Mouse (Mus musculus) CH12.LX (cell line): ENCODE measurements around the gene Pnrc2. TPM values are rescaled to one million over a fixed set of nuclear protein-coding genes. Genes with fewer than 3 reads are reported as not detected.

Experiments used
- DNase-seq: peaks from one replicate; pipeline ENCODE4 v3.0.0-alpha.2; 2013; ENCODE audit errors: extremely low read depth
- H3K27ac ChIP-seq: 2 replicates; pipeline ENCODE4 v1.5.1; 2012; ENCODE audit warnings: low read depth, mild to moderate bottlenecking, control low read depth, moderate library complexity; ENCODE audit not compliant: insufficient read depth
- H3K27me3 ChIP-seq: replicated peaks from 2 replicates; pipeline ENCODE3; 2012; ENCODE audit warnings: inconsistent platforms
- H3K36me3 ChIP-seq, 2 experiments: replicated peaks in 1 of 2; 2 replicates each; pipeline versions ENCODE3 to v1.6.1; 2012; ENCODE audit warnings: inconsistent platforms in 1 of 2, low read length in 1 of 2, mild to moderate bottlenecking in 1 of 2, mixed read lengths in 1 of 2, moderate library complexity in 1 of 2; ENCODE audit not compliant: control insufficient read depth in 1 of 2, insufficient read depth in 1 of 2
- H3K4me1 ChIP-seq, 2 experiments: 2 replicates each; pipeline ENCODE4 v1.6.1; 2012; ENCODE audit warnings: inconsistent platforms in 1 of 2, moderate library complexity in 1 of 2; ENCODE audit not compliant: insufficient read depth in 2 of 2, control insufficient read depth in 1 of 2
- H3K4me2 ChIP-seq: 2 replicates; pipeline ENCODE4 v1.6.1; 2012; ENCODE audit warnings: low read depth, mild to moderate bottlenecking, control low read depth; ENCODE audit not compliant: poor library complexity, insufficient read depth, severe bottlenecking
- H3K4me3 ChIP-seq, 3 experiments: fragments of 150-350 bp in 1 of 3; sonication (generic) in 1 of 3; replicated peaks in 1 of 3; 2 replicates each; pipeline versions ENCODE3 to v1.5.1; 2011 to 2012; ENCODE audit warnings: low read depth in 2 of 3, low read length in 2 of 3, mild to moderate bottlenecking in 2 of 3, moderate library complexity in 2 of 3, control low read depth in 1 of 3, improper control_type of control experiment in 1 of 3, inconsistent platforms in 1 of 3, mixed read lengths in 1 of 3; ENCODE audit not compliant: poor library complexity in 1 of 3
- H3K79me2 ChIP-seq: replicated peaks from 2 replicates; pipeline ENCODE4 v1.6.1; 2012; ENCODE audit warnings: mild to moderate bottlenecking, moderate library complexity; ENCODE audit not compliant: control insufficient read depth, poor library complexity, insufficient read depth, severe bottlenecking; ENCODE audit errors: extremely low read depth
- H3K9ac ChIP-seq: 2 replicates; pipeline ENCODE4 v1.6.1; 2012; ENCODE audit warnings: low read depth, mild to moderate bottlenecking, control low read depth, moderate library complexity; ENCODE audit not compliant: insufficient read depth
- H3K9me3 ChIP-seq: replicated peaks from 2 replicates; pipeline ENCODE3; 2012; ENCODE audit warnings: low read length, inconsistent platforms, mixed read lengths
- BHLHE40 ChIP-seq: IDR thresholded peaks from 2 replicates; pipeline ENCODE4 v1.6.1; 2011; ENCODE audit warnings: mild to moderate bottlenecking, low read depth, low read length, improper control_type of control experiment
- CHD1 ChIP-seq: IDR thresholded peaks from 2 replicates; pipeline ENCODE4 v1.6.1; 2012; ENCODE audit warnings: low read depth, low read length, improper control_type of control experiment, inconsistent platforms
- CHD2 ChIP-seq: IDR thresholded peaks from 2 replicates; pipeline ENCODE4 v1.6.1; 2011; ENCODE audit warnings: low read length, improper control_type of control experiment
- EP300 ChIP-seq: IDR thresholded peaks from 2 replicates; pipeline ENCODE4 v1.6.1; 2011; ENCODE audit warnings: low read length, improper control_type of control experiment
- JUND ChIP-seq: conservative IDR thresholded peaks from 2 replicates; pipeline ENCODE4 v1.6.1; 2011; ENCODE audit warnings: low read depth, low read length, improper control_type of control experiment
- MAFK ChIP-seq: IDR thresholded peaks from 2 replicates; pipeline ENCODE4 v1.6.1; 2011; ENCODE audit warnings: low read length, improper control_type of control experiment; ENCODE audit not compliant: insufficient replicate concordance
- MEF2A ChIP-seq: IDR thresholded peaks from 2 replicates; pipeline ENCODE4 v1.6.1; 2014; ENCODE audit warnings: low read depth, mild to moderate bottlenecking, inconsistent platforms, low read length, improper control_type of control experiment, borderline replicate concordance
- MXI1 ChIP-seq: IDR thresholded peaks from 2 replicates; pipeline ENCODE4 v1.6.1; 2011; ENCODE audit warnings: mild to moderate bottlenecking, low read depth, low read length, improper control_type of control experiment
- MYC ChIP-seq: IDR thresholded peaks from 2 replicates; pipeline ENCODE4 v1.6.1; 2011; ENCODE audit warnings: low read depth, mild to moderate bottlenecking, improper control_type of control experiment, low read length
- NELFE ChIP-seq: IDR thresholded peaks from 2 replicates; pipeline ENCODE4 v1.6.1; 2011; ENCODE audit warnings: low read depth, low read length, improper control_type of control experiment
- NRF1 ChIP-seq: IDR thresholded peaks from 2 replicates; pipeline ENCODE4 v1.6.1; 2014; ENCODE audit warnings: low read depth, mild to moderate bottlenecking, inconsistent platforms, low read length, improper control_type of control experiment, moderate library complexity
- PAX5 ChIP-seq: IDR thresholded peaks from 2 replicates; pipeline ENCODE4 v1.6.1; 2012; ENCODE audit warnings: low read length, inconsistent platforms, mixed read lengths
- POLR2A ChIP-seq: IDR thresholded peaks from 2 replicates; pipeline ENCODE4 v1.6.1; 2011; ENCODE audit warnings: low read depth, mild to moderate bottlenecking, improper control_type of control experiment, low read length
- POLR2AphosphoS2 ChIP-seq: IDR thresholded peaks from 2 replicates; pipeline ENCODE4 v1.6.1; 2011; ENCODE audit warnings: low read depth, low read length, improper control_type of control experiment
- SMC3 ChIP-seq: IDR thresholded peaks from 2 replicates; pipeline ENCODE4 v1.6.1; 2011; ENCODE audit warnings: low read depth, low read length, improper control_type of control experiment
- UBTF ChIP-seq: IDR thresholded peaks from 2 replicates; pipeline ENCODE4 v1.6.1; 2012; ENCODE audit warnings: low read depth, mild to moderate bottlenecking, inconsistent platforms, low read length, improper control_type of control experiment, moderate library complexity
- USF2 ChIP-seq: conservative IDR thresholded peaks from 2 replicates; pipeline ENCODE4 v1.6.1; 2011; ENCODE audit warnings: low read depth, low read length, improper control_type of control experiment
- dilution Hi-C: fragments of 300-500 bp; cut with MboI; formaldehyde crosslinking; loops from 2 replicates; pipeline ENCODE4 v1.14.3; 2020; ENCODE audit warnings: low sequenced_read_pairs; ENCODE audit not compliant: extremely low pct_unique_long_range_greater_than_20kb, extremely low pct_ligation_motif_present
- in situ Hi-C: fragments of 300-500 bp; cut with MboI; formaldehyde crosslinking; loops from 3 replicates; pipeline ENCODE4 v1.14.3; 2019; ENCODE audit warnings: low sequenced_read_pairs, low pct_ligation_motif_present, low pct_unique_long_range_greater_than_20kb, mixed read lengths
- polyA plus RNA-seq: library from polyadenylated mRNA; unstranded; fragments of >175 nt; gene quantifications from 2 replicates; pipeline ENCODE4 v1.2.1, GENCODE M21; 2012; ENCODE audit warnings: low read depth; ENCODE audit not compliant: insufficient read length
- total RNA-seq, 2 experiments: library from RNA; depleted of rRNA; stranded (reverse); fragments of 300-350 nt in 1 of 2; fragments of >200 nt in 1 of 2; gene quantifications; 2 replicates each; pipeline ENCODE4 v1.2.3; 2012 to 2014

Gene Pnrc2
- total and polyA plus RNA-seq, 3 experiments = 30.5 to 46.9 (median 32.8) TPM

DNA sequence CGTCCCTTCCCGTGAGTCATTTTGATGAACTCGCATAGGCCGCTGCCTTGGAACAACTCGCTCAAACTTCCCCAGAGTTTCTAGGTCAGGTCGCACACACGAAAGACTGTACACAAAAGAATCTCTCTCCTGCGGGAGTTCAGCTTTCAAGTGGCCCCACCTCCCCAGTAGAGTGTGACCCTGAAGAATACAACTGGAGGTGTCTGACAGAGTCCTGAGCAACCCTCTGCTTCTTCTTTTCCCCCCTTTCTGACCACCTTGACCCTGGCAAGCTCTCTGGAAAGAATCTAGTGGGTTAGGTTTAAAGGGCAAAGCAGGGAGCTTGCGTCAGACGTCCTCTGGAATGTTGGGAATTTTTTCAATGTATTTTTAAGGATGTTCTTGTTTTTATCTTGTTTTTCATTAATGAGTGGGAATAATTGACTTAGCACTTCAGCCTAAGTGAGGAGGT, 9.8 kb upstream of the Pnrc2 start:
- H3K27me3 ChIP-seq = no peaks in the 10 kb centered on the region
- no peak overlapping the region for H3K4me3 ChIP-seq
- peaks cover 23 to 43% of the 10 kb centered on the region in 2 experiments for H3K4me1 ChIP-seq
- DNase-seq = no peak
- H3K4me2 ChIP-seq = no peak overlapping the region
- in situ Hi-C loops = loop anchor here (10.0 kb wide), 1 partner anchor 61 kb away; the partner anchor contains the start of gene Hmgcl
- dilution Hi-C loops = no loop called here
- no peak overlapping the region for H3K9ac ChIP-seq
- H3K9me3 ChIP-seq = no peaks in the 10 kb centered on the region
- no peak for TF ChIP-seq MEF2A
- TF ChIP-seq EP300 = no peak
- no peak for TF ChIP-seq CHD2
- TF ChIP-seq SMC3 = no peak
- no peak for TF ChIP-seq MXI1
- no peak for TF ChIP-seq MAFK
- TF ChIP-seq CHD1 = no peak
- no peak for TF ChIP-seq UBTF
- no peak for TF ChIP-seq BHLHE40
- TF ChIP-seq JUND = no peak
- no peak for TF ChIP-seq PAX5
- TF ChIP-seq POLR2A = no peak
- no peak for TF ChIP-seq POLR2AphosphoS2
- H3K79me2 ChIP-seq = no peaks in the 10 kb centered on the region
- H3K27ac ChIP-seq = no peak overlapping the region
- H3K36me3 ChIP-seq = no peaks in the 10 kb centered on the region

DNA sequence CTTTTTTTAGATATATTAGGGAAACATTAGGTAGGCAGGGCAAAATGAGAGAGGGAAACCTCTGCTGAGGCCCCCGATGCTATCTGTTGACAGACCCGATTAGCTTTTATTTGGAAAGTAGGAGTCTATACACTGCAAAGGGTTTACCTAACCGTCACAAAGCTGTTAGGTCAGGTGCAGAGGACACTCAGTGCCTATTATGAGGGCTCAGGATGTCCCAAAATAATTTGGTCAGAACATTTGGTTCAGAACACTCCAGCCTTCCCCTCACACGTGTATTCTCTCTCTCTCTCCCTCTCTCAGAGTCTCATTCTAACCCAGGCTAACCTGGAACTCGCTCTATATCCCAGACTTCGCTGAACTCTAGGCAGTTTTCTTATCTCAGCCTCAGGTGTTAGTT, 8.4 kb upstream of the Pnrc2 start:
- no peak overlapping the region for H3K27ac ChIP-seq
- DNase-seq = no peak
- in situ Hi-C loops (loop anchor here (10.0 kb wide), 1 partner anchor 63 kb away; the partner anchor contains the start of gene Hmgcl), dilution Hi-C loops (no loop called here)
- no peak overlapping the region for H3K4me2 ChIP-seq
- no peaks in the 10 kb centered on the region for H3K27me3 ChIP-seq
- no peaks in the 10 kb centered on the region for H3K79me2 ChIP-seq
- H3K36me3 ChIP-seq = no peaks in the 10 kb centered on the region
- TF ChIP-seq USF2 (no peak), MYC (no peak), NELFE (no peak), UBTF (no peak), POLR2AphosphoS2 (no peak)
- peaks cover 23 to 53% of the 10 kb centered on the region in 2 experiments for H3K4me1 ChIP-seq
- no peak overlapping the region for H3K4me3 ChIP-seq
- no peaks in the 10 kb centered on the region for H3K9me3 ChIP-seq
- no peak overlapping the region for H3K9ac ChIP-seq

DNA sequence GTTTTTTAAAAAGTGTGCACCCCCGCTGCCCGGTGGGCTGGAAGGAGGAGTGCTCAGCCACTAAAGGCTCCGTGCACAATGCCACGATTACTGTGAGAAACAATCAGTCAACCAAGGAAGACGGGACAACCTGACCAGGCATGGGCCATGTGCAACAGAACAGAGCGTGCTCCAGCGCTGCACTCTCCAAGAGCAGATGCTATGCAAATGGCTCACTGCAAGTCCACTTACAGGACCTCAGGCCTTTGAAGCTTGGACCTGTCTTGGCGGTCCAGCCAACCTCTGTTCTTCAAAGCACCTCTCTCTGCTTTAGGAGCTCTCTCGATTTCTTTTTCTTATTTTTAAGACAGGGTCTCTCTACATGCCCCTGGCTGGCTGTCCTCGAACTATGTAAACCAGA, 6.9 kb upstream of the Pnrc2 start:
- in situ Hi-C loops (loop anchor here (10.0 kb wide), 1 partner anchor 64 kb away; the partner anchor contains the start of gene Hmgcl), dilution Hi-C loops (no loop called here)
- Histone ChIP-seq H3K4me2 (no peak overlapping the region), H3K27ac (no peak overlapping the region), H3K27me3 (no peaks in the 10 kb centered on the region), H3K36me3 (no peaks in the 10 kb centered on the region), H3K9me3 (no peaks in the 10 kb centered on the region), H3K4me3 (no peak overlapping the region), H3K79me2 (no peaks in the 10 kb centered on the region)
- no peak for DNase-seq
- TF ChIP-seq MEF2A = no peak
- TF ChIP-seq NRF1 = peak; percentile 52
- TF ChIP-seq, all 38 proteins: peak for 1
- Histone ChIP-seq H3K9ac (no peak overlapping the region), H3K4me1 (peaks cover 16 to 52% of the 10 kb centered on the region in 2 experiments)
